Mouse (Mus musculus): ENCODE data around the gene Prss36. TPM values are rescaled to one million over a fixed set of nuclear protein-coding genes. Genes with fewer than 3 reads are reported as not detected.

The Prss36 gene
- total and polyA plus RNA-seq, 2 experiments: 8.7 to 18.2 TPM

GRCm38 (mm10) chr7:127887781-127888180, 58.7 kb downstream of the Prss36 start:
- no peak overlapping the region for H3K4me3 ChIP-seq (ENCODE audit: insufficient read depth, low read depth, low read length)
- H3K27ac ChIP-seq (replicated peaks; ENCODE audit: insufficient read depth, low read depth, low read length): no peak overlapping the region
- H3K9ac ChIP-seq (ENCODE audit: low read depth, low read length): no peak overlapping the region
- H3K27me3 ChIP-seq (ENCODE audit: control insufficient read depth, insufficient read depth, low read length): no peaks in the 10 kb centered on the region
- 82% methylated on average over 3 of the region's 3 CpGs for WGBS
- no peak for TF ChIP-seq CTCF (IDR thresholded peaks at IDR 0.05; ENCODE audit: low read depth, low read length)
- no peak for TF ChIP-seq POLR2A (IDR thresholded peaks at IDR 0.05; ENCODE audit: extremely low read depth, insufficient read depth, low read length)
- H3K79me2 ChIP-seq (ENCODE audit: control insufficient read depth, insufficient read depth, low read length): peaks cover 5% of the 10 kb centered on the region
- 0 out of 2 replicates have a peak, but pooled peaks cover 6% of the 10 kb centered on the region for H3K4me1 ChIP-seq (ENCODE audit: control insufficient read depth, insufficient read depth, low read length)
- peaks cover 19% of the 10 kb centered on the region for H3K36me3 ChIP-seq (ENCODE audit: control insufficient read depth, insufficient read depth, low read length)
- DNase-seq (ENCODE audit: extremely low read depth, low read depth, low spot score): no peak

GRCm38 (mm10) chr7:127887191-127887590, 59.3 kb downstream of the Prss36 start:
- TF ChIP-seq POLR2A (IDR thresholded peaks at IDR 0.05; ENCODE audit: extremely low read depth, insufficient read depth, low read length) (no peak), CTCF (IDR thresholded peaks at IDR 0.05; ENCODE audit: low read depth, low read length) (no peak)
- no peak overlapping the region for H3K4me3 ChIP-seq (ENCODE audit: insufficient read depth, low read depth, low read length)
- H3K79me2 ChIP-seq (ENCODE audit: control insufficient read depth, insufficient read depth, low read length): peaks cover 8% of the 10 kb centered on the region
- 0 out of 2 replicates have a peak, but pooled peaks cover 6% of the 10 kb centered on the region for H3K4me1 ChIP-seq (ENCODE audit: control insufficient read depth, insufficient read depth, low read length)
- H3K27me3 ChIP-seq (ENCODE audit: control insufficient read depth, insufficient read depth, low read length): no peaks in the 10 kb centered on the region
- H3K9ac ChIP-seq (ENCODE audit: low read depth, low read length): no peak overlapping the region
- DNase-seq (ENCODE audit: extremely low read depth, low read depth, low spot score): no peak
- 92% methylated on average over 8 of the region's 8 CpGs for WGBS
- peaks cover 15% of the 10 kb centered on the region; the same call in 1 of the 2 replicates for H3K36me3 ChIP-seq (ENCODE audit: control insufficient read depth, insufficient read depth, low read length)
- no peak overlapping the region for H3K27ac ChIP-seq (replicated peaks; ENCODE audit: insufficient read depth, low read depth, low read length)

DNA sequence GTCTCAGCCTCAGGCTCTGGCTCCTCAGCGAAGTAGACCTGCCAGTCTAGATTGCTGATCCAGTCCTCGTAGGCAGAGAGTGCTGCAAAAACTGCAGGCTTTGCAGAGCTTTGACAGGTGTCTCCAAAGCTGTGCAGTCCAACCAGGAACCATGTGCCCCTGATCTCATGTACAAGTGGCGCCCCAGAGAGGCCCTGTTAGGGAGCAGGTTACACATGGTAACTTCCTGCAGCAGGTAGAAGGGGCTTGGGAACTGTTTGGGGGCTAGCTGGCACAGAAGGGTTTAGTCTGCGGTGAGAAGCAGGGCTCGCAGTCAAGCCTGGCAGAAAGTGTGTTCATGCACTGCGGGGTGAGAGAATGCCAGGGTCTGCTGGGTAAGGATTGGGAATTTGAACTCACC, 60.0 kb downstream of the Prss36 start:
- H3K9ac ChIP-seq (ENCODE audit: low read depth, low read length): no peak overlapping the region
- H3K4me3 ChIP-seq (ENCODE audit: insufficient read depth, low read depth, low read length): no peak overlapping the region
- no peaks in the 10 kb centered on the region for H3K27me3 ChIP-seq (ENCODE audit: control insufficient read depth, insufficient read depth, low read length)
- no peak overlapping the region for H3K27ac ChIP-seq (replicated peaks; ENCODE audit: insufficient read depth, low read depth, low read length)
- H3K79me2 ChIP-seq (ENCODE audit: control insufficient read depth, insufficient read depth, low read length): peaks cover 11% of the 10 kb centered on the region
- H3K4me1 ChIP-seq (ENCODE audit: control insufficient read depth, insufficient read depth, low read length): 0 out of 2 replicates have a peak, but pooled peaks cover 3% of the 10 kb centered on the region
- H3K36me3 ChIP-seq (ENCODE audit: control insufficient read depth, insufficient read depth, low read length): peaks cover 15% of the 10 kb centered on the region; the same call in 1 of the 2 replicates
- 93% methylated on average over 6 of the region's 6 CpGs for WGBS
- no peak for TF ChIP-seq POLR2A (IDR thresholded peaks at IDR 0.05; ENCODE audit: extremely low read depth, insufficient read depth, low read length)
- no peak for TF ChIP-seq CTCF (IDR thresholded peaks at IDR 0.05; ENCODE audit: low read depth, low read length)
- DNase-seq (ENCODE audit: extremely low read depth, low read depth, low spot score): no peak

GRCm38 (mm10) chr7:127885951-127886350, 60.6 kb downstream of the Prss36 start:
- WGBS: 45% methylated on average over 6 of the region's 6 CpGs
- 0 out of 2 replicates have a peak, but pooled peaks cover 3% of the 10 kb centered on the region for H3K4me1 ChIP-seq (ENCODE audit: control insufficient read depth, insufficient read depth, low read length)
- H3K4me3 ChIP-seq (ENCODE audit: insufficient read depth, low read depth, low read length): no peak overlapping the region
- DNase-seq (ENCODE audit: extremely low read depth, low read depth, low spot score): peak; percentile 52
- peaks cover 15% of the 10 kb centered on the region for H3K79me2 ChIP-seq (ENCODE audit: control insufficient read depth, insufficient read depth, low read length)
- no peak overlapping the region for H3K9ac ChIP-seq (ENCODE audit: low read depth, low read length)
- no peak overlapping the region for H3K27ac ChIP-seq (replicated peaks; ENCODE audit: insufficient read depth, low read depth, low read length)
- peaks cover 21% of the 10 kb centered on the region for H3K36me3 ChIP-seq (ENCODE audit: control insufficient read depth, insufficient read depth, low read length)
- TF ChIP-seq CTCF (IDR thresholded peaks at IDR 0.05; ENCODE audit: low read depth, low read length) (no peak), POLR2A (IDR thresholded peaks at IDR 0.05; ENCODE audit: extremely low read depth, insufficient read depth, low read length) (no peak)
- no peaks in the 10 kb centered on the region for H3K27me3 ChIP-seq (ENCODE audit: control insufficient read depth, insufficient read depth, low read length)

Other genes starting within 250 kb of the Prss36 start
- 7.3 and 7.6 TPM in 2 replicates for gene Bcl7c, start 237.8 kb downstream of the Prss36 start, total RNA-seq (2014; rRNA removed)
- gene Bcl7c, start 237.8 kb downstream of the Prss36 start, polyA plus RNA-seq (2012; rRNA removed): 20.0 and 23.2 TPM in 2 replicates
- gene Ctf1, start 234.0 kb downstream of the Prss36 start, total RNA-seq (2014; rRNA removed): 2.7 and 4.4 TPM in 2 replicates
- gene Ctf1, start 234.0 kb downstream of the Prss36 start, polyA plus RNA-seq (2012; rRNA removed): 10.5 and 15.9 TPM in 2 replicates
- gene Ctf2, start 214.6 kb downstream of the Prss36 start, total RNA-seq (2014; rRNA removed): not detected in 2 replicates
- gene Ctf2, start 214.6 kb downstream of the Prss36 start, polyA plus RNA-seq (2012; rRNA removed): not detected in 2 replicates
- gene Fbxl19, start 202.2 kb downstream of the Prss36 start, total RNA-seq (2014; rRNA removed): 1.9 and 2.4 TPM in 2 replicates
- gene Fbxl19, start 202.2 kb downstream of the Prss36 start, polyA plus RNA-seq (2012; rRNA removed): 3.9 and 4.7 TPM in 2 replicates
- 10.2 and 14.7 TPM in 2 replicates for gene Orai3, start 176.9 kb downstream of the Prss36 start, total RNA-seq (2014; rRNA removed)
- gene Orai3, start 176.9 kb downstream of the Prss36 start, polyA plus RNA-seq (2012; rRNA removed): 21.1 and 26.6 TPM in 2 replicates
- 2.6 and 5.4 TPM in 2 replicates for gene Setd1a, start 170.1 kb downstream of the Prss36 start, total RNA-seq (2014; rRNA removed)
- 5.5 and 7.8 TPM in 2 replicates for gene Setd1a, start 170.1 kb downstream of the Prss36 start, polyA plus RNA-seq (2012; rRNA removed)
- not detected in 2 replicates for gene Gm49388, start 161.1 kb downstream of the Prss36 start, total RNA-seq (2014; rRNA removed)
- gene Gm49388, start 161.1 kb downstream of the Prss36 start, polyA plus RNA-seq (2012; rRNA removed): not detected in 2 replicates
- gene Hsd3b7, start 146.1 kb downstream of the Prss36 start, total RNA-seq (2014; rRNA removed): 458 and 477 TPM in 2 replicates
- gene Hsd3b7, start 146.1 kb downstream of the Prss36 start, polyA plus RNA-seq (2012; rRNA removed): 1,150 and 1,162 TPM in 2 replicates
- 16.7 and 18.5 TPM in 2 replicates for gene Stx4a, start 122.4 kb downstream of the Prss36 start, total RNA-seq (2014; rRNA removed)
- 34.7 and 38.3 TPM in 2 replicates for gene Stx4a, start 122.4 kb downstream of the Prss36 start, polyA plus RNA-seq (2012; rRNA removed)
- gene Stx1b, start 122.2 kb downstream of the Prss36 start, total RNA-seq (2014; rRNA removed): 0.55 and 0.87 TPM in 2 replicates
- 7.9 TPM in 2 replicates for gene Stx1b, start 122.2 kb downstream of the Prss36 start, polyA plus RNA-seq (2012; rRNA removed)
- gene Zfp646, start 70.5 kb downstream of the Prss36 start, total RNA-seq (2014; rRNA removed): 8.8 and 11.5 TPM in 2 replicates
- 6.0 and 7.4 TPM in 2 replicates for gene Zfp646, start 70.5 kb downstream of the Prss36 start, polyA plus RNA-seq (2012; rRNA removed)
- gene Zfp668, start 69.9 kb downstream of the Prss36 start, total RNA-seq (2014; rRNA removed): 0.65 and 0.94 TPM in 2 replicates
- gene Zfp668, start 69.9 kb downstream of the Prss36 start, polyA plus RNA-seq (2012; rRNA removed): 2.1 and 2.2 TPM in 2 replicates
- 2.3 and 2.5 TPM in 2 replicates for gene Prss53, start 55.8 kb downstream of the Prss36 start, total RNA-seq (2014; rRNA removed)
- 9.2 and 12.0 TPM in 2 replicates for gene Prss53, start 55.8 kb downstream of the Prss36 start, polyA plus RNA-seq (2012; rRNA removed)
- not detected in 2 replicates for gene Gm21974, start 51.3 kb downstream of the Prss36 start, total RNA-seq (2014; rRNA removed)
- gene Gm21974, start 51.3 kb downstream of the Prss36 start, polyA plus RNA-seq (2012; rRNA removed): not detected in 2 replicates
- 261 and 316 TPM in 2 replicates for gene Vkorc1, start 51.1 kb downstream of the Prss36 start, total RNA-seq (2014; rRNA removed)
- 833 and 889 TPM in 2 replicates for gene Vkorc1, start 51.1 kb downstream of the Prss36 start, polyA plus RNA-seq (2012; rRNA removed)
- gene Bckdk, start 42.6 kb downstream of the Prss36 start, total RNA-seq (2014; rRNA removed): 8.2 and 12.0 TPM in 2 replicates
- 17.5 and 19.8 TPM in 2 replicates for gene Bckdk, start 42.6 kb downstream of the Prss36 start, polyA plus RNA-seq (2012; rRNA removed)
- gene Kat8, start 34.2 kb downstream of the Prss36 start, total RNA-seq (2014; rRNA removed): 15.8 and 18.3 TPM in 2 replicates
- gene Kat8, start 34.2 kb downstream of the Prss36 start, polyA plus RNA-seq (2012; rRNA removed): 11.5 and 12.6 TPM in 2 replicates
- gene Prss8, start 16.6 kb downstream of the Prss36 start, total RNA-seq (2014; rRNA removed): 2.9 and 5.9 TPM in 2 replicates
- gene Prss8, start 16.6 kb downstream of the Prss36 start, polyA plus RNA-seq (2012; rRNA removed): 3.8 and 8.6 TPM in 2 replicates
- gene Fus, start 20.7 kb upstream of the Prss36 start, total RNA-seq (2014; rRNA removed): 28.6 and 31.5 TPM in 2 replicates
- gene Fus, start 20.7 kb upstream of the Prss36 start, polyA plus RNA-seq (2012; rRNA removed): 64.8 and 102 TPM in 2 replicates
- gene Pycard, start 47.1 kb upstream of the Prss36 start, total RNA-seq (2014; rRNA removed): 1.5 and 2.8 TPM in 2 replicates
- 4.5 and 5.0 TPM in 2 replicates for gene Pycard, start 47.1 kb upstream of the Prss36 start, polyA plus RNA-seq (2012; rRNA removed)
- 0.28 TPM in 1 of 2 replicates, not detected in the other for gene Trim72, start 57.2 kb upstream of the Prss36 start, total RNA-seq (2014; rRNA removed)
- 0.15 and 0.19 TPM in 2 replicates for gene Trim72, start 57.2 kb upstream of the Prss36 start, polyA plus RNA-seq (2012; rRNA removed)
- gene Itgam, start 115.9 kb upstream of the Prss36 start, total RNA-seq (2014; rRNA removed): 0.60 and 0.65 TPM in 2 replicates
- 0.29 and 0.83 TPM in 2 replicates for gene Itgam, start 115.9 kb upstream of the Prss36 start, polyA plus RNA-seq (2012; rRNA removed)
- not detected in 2 replicates for gene Gm49368, start 116.0 kb upstream of the Prss36 start, total RNA-seq (2014; rRNA removed)
- 0.09 TPM in 1 of 2 replicates, not detected in the other for gene Gm49368, start 116.0 kb upstream of the Prss36 start, polyA plus RNA-seq (2012; rRNA removed)
- gene Itgax, start 182.8 kb upstream of the Prss36 start, total RNA-seq (2014; rRNA removed): 0.46 and 0.74 TPM in 2 replicates
- 0.16 and 0.56 TPM in 2 replicates for gene Itgax, start 182.8 kb upstream of the Prss36 start, polyA plus RNA-seq (2012; rRNA removed)
- 0.09 TPM in 1 of 2 replicates, not detected in the other for gene Itgad, start 207.7 kb upstream of the Prss36 start, total RNA-seq (2014; rRNA removed)
- gene Itgad, start 207.7 kb upstream of the Prss36 start, polyA plus RNA-seq (2012; rRNA removed): 0.02 TPM in 1 of 2 replicates, not detected in the other